Mouse (Mus musculus): ENCODE measurements around the gene D3Ertd254e.

DNA sequence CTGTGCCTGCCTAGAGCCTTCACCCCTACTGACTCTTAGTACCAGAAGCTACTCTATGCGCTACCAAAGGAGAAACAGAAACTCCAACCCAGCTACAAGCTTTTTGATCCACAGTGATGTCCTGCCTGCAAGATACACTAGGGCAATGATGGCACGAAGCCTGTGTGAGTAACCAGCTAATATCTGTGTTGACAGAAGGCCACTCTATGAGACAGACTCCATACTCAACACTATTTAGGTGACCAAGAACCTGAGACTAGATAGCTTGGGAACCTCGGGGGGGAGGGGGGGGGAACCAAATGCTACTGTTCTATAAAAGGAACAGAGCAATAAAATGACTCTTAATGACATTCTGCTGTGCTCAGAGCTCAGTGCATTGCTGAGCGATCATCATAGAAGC is 35.7 kb downstream of the D3Ertd254e start:
- TF ChIP-seq CTCF (IDR thresholded peaks at IDR 0.05; ENCODE audit: control insufficient read depth, insufficient read depth, low read length) (no peak), POLR2A (IDR thresholded peaks at IDR 0.05; ENCODE audit: borderline replicate concordance, control insufficient read depth, low read depth, low read length) (no peak)

All from bone marrow, adult 2 months (tissue).